Mouse (Mus musculus) kidney, postnatal 36 days (tissue): ENCODE measurements at regions not wholly inside any gene's neighbourhood (a gene's known extent, or its start where the extent isn't known, plus 50 kb on each side); places are given as distances from the start of the nearest gene placed in this dataset.
A peak's percentile ranks its signal among the peaks of the same experiment; 100 is the strongest.

ENCODE experiments used
- DNase-seq, 2 experiments: peaks; one replicate each; pipeline ENCODE4 v3.0.0; 2021 to 2022; ENCODE audit warnings: mixed read lengths in 2 of 2

DNA sequence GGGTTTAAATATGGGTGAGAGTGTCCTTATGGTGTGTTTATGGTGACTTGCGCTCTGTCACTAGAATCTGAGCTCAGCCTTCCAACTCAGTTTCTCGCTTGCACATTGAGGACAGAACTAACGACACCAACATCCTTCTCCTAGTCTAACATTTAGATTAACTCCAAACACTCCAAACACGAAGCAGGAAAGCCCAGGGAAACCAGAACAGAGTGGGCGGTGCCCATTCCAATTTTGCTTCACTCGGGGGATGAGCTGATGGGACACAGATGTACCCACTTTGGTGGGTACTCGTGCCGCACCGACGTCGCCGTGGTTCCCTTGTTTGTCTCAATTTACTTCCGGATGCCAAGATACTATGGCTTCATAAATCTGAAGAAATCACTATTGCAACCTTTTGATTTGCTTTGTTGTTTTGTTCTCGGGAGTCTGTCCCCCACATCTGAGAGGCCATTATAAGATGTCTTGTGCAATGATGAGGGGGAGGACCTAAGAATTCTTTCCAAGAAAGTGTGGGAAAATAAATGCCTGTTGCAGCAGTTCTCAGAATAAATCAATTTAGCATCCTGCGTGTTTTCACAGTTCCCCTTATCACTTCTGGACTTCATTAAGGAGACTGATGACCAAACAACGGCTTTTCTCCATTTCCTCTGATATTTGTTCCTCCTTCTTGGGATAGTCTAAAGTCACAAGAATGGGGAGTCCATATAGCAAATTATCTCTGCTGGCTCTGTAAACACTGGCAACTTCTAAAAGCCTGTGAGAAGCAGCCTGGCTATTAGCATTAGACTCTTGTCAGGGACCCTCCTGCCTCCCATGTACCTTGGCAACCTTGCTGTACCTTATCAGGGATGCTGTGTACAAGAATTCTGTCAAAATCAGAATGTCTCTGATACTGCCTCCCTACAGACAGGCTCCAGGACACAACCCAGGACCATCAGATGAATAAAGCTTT is 96.2 kb upstream of the Klf9 start:
- DNase-seq: no peak

DNA sequence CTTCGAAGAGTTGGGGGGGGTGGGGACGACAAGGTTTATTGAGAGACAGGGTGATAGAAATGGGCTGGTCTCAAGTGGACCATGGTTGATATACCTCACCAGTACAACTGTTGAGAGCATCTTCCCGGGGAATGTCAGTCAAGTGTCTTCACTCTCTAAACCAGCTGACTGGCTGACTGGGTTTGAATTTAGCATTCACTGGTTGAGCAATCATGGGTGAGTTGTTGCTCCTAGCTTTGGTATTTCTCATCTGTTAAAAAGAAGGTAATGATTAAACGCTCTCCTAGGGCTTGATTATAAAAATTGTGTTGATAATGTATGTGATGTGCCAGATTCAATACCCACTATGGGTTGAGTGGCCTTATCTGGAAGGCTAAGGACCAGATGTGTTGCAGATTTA is 89.6 kb upstream of the Klf9 start:
- DNase-seq: peak in 1 of 2 experiments; percentile 66

DNA sequence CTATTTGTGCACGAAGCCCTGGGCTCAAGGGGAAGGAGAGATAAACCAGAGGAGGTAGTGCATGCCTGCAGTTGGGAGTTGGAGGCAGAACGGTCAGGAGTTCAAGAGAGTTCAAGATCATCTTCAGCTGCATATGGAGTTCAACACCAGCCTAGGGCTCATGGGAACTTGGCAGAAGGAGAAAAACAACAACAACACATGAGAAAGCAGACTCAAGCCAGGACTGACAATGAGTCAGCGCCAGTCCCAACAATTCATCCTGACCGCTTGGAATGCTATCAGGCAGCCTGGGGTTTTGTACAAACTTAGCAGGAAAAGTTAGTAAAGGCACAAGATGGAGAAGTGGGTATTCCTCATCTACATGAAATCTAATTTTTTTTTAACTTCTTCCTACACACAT is 86.6 kb upstream of the Klf9 start:
- no peak for DNase-seq

DNA sequence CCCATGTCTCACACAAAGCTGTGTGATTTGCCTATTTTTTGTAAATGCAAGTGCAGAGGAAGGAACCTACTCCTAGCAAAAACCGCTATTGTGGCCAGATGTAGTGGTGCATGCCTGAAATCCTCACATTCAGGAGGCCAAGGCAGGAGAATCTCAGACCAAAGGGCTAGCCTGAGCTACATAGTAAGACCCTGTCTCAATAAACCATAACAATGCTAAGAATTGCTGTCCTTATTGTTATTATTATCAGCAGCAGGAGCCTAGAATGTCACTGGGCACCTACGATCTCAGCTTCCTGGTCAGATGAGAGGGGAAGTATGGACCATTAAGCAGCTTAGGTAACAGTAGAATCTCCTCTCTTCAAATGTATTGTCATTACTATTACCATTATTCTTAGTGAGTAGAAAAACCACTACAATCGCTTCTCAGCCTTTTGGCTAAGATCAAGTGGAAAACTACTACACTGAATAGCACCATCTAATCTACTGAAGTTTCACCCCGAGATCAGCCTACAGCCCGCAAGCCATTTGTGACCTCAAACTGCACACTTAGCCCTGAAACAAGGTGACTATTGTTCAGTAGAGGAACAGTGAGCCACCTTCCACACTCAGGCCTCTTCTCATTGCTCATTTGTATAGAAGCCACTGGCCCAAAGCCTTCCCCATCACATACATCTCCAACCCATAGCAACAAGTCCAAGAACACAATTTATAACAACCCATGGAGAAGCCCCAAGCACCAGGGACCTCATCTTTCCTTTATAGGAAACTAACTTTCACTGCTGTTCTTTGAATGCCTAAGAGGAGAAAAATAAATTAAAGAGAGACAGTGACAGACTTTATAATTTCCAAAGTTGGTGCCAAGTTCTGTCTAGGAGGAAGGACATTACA is 84.9 kb upstream of the Klf9 start:
- no peak for DNase-seq

DNA sequence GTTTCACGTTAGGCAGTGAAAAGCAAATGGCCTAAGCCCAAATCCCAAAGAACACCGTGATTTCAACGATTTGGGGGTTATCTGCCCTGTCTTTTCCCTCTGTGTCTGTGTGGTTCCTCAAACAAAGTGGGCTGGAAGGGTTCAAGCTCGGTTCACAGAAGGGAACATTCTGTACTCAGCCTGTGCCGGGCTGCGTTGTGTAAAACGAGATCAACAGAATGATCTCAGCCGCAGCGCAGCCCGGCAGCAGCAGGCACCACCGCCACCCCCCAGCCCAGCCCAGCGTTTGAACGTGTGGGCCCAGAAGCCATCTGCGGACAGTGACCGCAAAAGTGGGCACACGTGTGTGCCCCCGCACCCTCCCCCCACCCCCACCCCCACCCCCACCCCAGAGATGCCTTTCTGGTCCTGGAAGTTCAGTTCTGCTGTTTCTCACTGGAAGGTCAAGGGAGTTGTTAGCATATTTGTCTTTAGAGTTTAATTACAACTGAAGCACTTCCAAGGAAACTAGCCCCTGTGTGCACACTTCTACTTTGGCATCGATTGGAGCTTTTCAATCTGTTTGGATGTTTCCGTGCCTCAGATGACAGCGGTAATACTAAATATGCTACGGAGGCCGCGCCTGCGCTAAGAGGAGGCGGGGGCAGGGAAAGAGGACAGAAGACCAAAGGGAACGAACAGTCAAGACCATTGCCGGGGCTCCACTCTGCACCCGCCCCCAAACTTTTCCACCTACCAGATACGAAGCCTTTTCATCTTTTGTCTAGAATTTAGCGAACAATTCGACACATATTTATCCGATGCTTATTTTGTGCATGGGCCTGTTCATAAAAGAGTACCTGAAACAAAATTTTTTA is 83.9 kb upstream of the Klf9 start:
- peak; percentile 87 to 96 for DNase-seq

DNA sequence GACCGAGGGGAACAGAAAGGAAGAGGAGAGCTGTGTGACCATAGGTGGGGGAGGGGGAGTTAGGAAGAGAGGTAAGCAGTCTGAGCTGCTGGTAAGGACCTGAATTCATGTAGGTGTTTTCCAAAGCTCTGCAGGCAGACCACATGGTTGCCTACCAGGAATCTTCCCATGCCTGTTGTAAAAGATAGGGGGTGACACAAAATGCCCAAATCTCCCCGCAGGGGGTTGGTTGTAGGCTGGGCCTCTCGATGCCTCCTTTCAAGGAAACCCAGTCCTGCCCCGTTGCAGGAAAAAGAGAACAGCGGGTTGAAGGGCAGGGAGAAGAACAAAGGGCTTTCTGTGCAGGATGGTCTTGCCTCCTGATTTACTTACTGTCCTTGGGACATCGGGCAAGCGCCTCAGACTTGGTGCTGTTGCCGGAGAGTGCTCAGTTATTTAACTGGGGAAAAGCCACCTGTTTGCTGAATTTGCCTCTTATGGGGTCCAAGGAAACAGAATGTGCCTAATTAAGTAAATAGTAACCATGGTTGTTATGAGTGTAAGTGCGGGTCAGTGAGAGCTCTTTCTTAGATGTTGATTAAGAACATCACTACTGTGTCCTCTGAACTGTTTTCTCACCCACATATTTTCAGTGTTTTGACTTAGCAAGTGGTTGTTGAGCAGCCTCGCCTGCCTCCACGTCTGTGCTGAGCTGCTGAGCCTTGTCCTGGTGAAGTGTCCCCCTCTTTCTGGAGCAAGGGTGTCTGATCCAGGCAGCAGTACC is 83.1 kb upstream of the Klf9 start:
- peak; percentile 57 to 61 for DNase-seq

DNA sequence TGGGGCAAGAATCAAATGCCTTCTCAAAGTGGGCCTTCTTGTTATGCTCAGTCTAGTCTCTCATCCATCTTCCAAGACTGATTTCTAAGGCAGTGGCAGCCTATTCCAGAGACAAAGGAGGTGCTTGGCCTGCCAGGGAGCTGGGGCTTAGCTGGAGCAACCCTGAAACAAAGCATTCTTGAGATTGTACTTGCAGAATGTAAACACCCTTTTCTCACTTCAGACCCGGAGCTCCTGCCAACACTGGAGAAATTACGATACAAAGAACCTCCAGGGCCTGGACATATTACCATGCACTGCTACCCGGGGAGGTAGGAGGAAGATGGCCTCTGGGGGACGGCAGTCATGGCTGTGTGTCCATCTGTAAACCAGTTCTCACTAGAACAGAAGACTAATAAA is 82.5 kb upstream of the Klf9 start:
- no peak for DNase-seq

DNA sequence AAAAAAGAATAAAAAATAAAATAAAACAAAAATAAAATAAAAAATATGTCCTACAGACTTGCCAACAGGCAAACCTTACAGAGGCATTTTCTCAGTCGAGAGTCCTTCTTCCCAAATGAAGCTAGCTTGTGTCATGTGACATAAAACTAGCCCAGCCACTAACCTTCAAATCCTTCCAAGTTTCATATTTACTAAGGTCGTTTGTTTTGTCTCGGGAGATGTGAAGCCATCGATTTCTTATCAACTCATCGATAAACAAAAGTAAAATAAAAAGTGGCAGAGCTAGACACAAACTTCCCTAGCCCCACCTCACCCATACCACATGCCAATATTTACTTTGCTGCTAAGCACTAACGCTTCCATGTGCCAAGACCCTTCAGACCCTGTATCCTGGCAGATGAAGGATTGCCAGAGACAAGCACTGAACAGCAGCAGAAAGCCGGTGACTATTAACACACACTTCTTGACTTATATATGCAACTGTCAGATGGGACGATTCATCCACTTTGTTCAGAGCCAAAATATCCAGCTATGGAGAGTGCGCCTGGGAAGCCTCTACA is 79.9 kb upstream of the Klf9 start:
- DNase-seq: no peak

DNA sequence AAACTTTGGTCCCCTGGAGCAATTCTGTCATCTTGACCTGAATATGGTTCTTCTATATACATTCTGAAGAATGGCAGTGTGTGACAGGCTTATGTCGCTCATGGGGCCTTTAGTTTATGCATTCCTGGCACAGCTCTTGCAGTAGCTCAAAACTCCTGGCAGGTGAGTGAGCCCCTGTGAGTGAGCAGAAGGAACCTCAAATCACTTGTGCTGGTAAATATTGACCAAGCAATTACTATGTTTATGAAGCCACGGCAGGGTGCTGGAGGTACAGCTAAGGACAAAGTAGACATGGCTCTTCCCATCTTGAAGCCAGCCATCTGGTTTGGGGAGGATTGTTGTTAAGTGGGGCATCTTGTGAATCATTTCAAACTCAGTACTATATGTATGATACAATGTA is 79.1 kb upstream of the Klf9 start:
- no peak for DNase-seq

DNA sequence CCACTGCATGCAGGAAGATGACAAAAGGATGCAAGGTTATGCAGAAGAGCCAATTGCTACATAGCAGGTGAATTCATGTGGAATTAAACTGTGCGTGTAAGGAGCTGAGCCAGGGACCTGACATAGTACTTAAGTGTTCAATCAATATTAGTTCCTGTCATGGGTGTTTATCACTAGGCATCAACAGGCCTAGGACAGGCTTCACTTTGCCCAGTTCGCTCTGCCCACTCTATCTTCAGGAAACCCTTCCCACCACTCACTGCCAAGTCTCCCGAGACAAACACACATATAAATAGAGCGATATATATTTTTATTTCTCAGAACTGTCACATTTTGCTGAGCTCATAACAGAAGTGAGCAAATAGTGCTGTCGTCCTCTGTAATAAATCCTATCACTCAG is 78.2 kb upstream of the Klf9 start:
- no peak for DNase-seq

DNA sequence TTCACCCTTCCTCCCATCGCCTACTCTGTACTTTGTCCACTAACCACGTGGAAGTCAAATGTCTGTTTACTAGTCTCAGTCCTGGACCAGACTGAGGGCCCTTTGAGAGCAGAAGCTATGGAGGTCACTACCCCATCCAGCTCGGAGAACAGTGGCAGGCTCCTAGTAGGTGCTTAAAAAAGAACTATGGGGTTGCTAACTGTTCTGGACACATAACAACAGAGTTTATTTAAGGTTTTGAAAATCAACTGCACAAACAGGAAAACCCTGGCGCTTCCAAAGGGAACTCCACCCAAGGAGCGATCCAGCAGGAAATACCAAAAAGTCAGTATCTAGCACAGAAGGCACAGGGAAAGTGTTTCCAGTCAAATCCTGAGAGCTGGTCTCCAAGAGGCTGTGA is 75.5 kb upstream of the Klf9 start:
- peak; percentile 72 to 90 for DNase-seq

DNA sequence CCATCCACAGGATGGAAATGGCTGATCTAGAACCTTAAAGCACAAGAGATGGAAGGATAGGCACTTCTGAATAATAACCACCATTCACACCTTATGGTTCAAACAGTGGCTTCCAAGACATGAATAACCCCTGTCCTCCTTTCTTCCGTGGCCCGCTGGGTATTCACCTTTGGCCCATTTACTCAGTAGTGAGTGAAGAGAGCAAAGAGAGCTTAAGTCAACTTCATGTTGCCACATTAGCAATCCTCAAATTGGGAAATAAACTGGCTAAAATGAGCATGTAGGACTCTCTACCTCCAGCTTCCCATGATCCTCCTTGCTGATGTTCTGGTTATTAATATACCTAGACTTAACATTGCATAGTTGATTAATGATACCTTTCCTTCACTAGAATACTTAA is 74.3 kb upstream of the Klf9 start:
- DNase-seq: peak; percentile 76 to 80

DNA sequence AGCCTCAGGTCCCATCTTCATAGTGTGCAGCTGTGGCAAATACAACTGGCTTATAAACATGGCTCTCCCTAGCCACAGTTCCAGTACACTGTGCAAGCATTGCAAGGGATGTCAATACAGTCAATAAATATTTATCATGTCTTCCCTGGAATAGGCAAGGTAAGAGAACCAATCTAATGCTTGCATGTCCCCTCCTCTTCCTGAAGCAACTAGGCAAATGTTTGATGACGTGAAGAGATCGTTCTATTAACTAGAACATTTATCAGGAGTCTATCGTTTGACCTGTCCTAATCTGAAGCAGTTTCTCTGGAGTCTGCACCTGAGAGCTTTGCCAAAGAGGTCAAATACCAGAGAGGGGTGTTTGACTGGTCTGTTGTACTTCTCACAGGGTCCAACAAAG is 72.4 kb upstream of the Klf9 start:
- peak in 1 of 2 experiments; percentile 58 for DNase-seq

DNA sequence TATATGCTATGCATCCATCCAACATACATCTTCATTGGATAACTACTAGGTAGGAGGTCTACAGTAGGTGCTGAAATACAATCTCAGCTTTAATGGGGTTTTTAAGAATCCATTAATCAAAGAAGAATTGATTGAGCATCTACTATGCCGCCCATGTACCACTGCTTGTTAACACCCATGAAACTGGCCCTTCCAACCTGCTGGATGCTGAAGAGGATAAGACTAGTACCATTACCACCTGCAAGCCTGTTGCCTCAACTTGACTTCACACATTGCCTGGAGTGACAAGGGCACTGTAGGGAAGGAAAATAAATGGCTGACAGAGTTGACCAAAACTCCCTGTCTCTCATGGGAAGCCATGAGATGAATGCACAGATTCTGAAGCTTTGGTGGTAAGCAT is 71.4 kb upstream of the Klf9 start:
- DNase-seq: no peak

DNA sequence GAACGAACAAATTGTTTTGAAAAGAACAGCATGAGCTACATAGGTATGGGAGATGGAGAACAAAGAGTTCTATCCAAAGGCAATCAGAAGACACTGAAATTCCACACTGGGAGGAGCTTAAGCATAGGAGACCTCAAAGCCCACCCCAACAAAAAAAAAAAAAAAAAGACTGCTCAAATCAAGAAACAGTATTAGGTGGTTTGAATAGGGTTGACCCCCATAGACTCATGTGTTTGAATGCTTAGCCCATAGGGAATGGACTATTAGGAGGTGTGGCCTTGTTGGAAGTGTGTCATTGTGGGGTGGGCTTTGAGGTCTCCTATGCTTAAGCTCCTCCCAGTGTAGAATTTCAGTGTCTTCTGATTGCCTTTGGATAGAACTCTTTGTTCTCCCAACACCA is 70.0 kb upstream of the Klf9 start:
- no peak for DNase-seq

DNA sequence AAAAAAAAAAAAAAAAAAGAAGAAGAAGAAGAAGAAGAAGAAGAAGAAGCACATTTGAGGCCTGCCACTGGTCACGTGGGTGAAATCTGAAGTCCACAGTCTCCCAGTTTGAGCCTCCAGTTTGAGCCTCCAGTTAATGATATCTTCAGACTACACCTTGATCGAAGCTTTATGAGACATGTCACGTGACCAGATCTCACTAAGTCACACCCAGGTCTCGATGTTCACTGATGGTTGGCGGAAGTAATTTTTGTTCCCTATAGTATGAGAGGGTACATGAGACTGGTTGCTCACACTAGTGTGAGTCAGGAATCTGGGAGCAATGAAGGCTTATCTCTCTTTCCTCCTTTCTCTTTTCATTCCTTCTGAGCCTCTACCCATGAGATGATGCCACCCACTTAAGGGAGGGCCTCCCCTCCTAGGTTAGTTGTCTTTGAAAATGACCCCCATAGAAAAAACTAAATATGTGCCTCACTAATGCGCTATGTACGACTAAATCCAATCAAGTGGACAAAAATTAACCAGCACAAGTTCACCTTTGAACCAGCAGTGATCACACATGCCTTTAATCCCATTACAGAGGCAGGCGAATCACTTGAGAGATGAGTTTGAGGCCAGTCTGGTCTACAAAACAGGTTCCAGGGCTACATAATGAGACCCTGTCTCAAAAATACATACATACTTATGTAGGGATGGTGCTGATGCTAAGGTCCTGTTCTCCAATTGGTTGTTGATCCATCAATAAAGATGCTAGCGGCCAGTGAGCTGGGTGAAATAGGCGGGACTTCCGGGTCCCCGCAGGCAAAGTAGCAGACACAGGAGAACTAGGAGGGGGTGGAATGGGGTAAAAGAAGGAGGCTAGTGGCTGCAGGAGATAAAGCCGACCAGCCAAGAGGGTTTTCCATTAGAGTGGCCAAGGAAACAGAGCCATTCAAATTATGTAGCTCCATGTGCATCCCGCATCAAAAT is 66.1 kb upstream of the Klf9 start:
- peak; percentile 57 to 69 for DNase-seq

DNA sequence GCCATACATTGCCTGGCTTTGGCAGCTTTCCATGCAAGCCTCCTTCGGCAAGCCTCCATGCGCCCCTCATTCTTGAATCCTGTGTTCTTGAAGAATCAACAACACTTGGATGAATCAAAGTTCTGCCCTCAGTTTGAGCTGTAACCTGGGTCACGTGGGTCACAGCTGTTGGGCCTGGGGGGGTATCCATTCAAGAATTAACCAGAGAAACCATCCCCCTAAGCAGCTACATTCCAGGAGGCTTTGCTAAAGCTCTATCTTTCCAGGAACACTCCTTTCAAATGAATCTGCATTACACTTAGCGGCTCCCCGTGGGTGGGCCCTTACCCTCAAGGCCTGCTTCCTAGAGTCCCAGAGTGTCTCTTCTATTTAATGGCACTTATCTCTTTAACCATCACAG is 65.2 kb upstream of the Klf9 start:
- peak; percentile 75 to 81 for DNase-seq

DNA sequence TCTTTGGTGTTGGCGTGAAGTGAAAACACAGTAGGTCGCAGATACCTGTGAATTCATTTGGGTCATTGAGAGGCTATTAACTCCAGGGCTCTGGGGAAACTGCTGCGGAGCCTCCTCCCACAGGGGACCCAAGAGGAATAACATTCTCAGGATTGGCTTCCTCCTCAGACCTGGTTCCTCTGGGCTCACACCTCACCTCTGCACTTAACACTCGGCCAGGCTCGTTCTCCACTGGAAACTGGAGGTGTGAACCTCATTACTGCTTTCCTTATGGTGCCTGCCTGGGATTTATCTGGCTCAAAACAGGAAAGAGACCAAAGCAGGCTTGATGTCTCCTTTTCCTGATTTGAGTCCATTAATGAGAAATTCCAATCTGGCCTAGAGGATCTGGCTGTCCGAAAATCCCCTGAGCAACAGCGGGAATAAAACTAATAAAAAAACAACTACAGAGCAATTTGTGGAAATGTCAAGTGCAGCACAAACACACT is 55.8 kb upstream of the Klf9 start:
- DNase-seq: no peak

DNA sequence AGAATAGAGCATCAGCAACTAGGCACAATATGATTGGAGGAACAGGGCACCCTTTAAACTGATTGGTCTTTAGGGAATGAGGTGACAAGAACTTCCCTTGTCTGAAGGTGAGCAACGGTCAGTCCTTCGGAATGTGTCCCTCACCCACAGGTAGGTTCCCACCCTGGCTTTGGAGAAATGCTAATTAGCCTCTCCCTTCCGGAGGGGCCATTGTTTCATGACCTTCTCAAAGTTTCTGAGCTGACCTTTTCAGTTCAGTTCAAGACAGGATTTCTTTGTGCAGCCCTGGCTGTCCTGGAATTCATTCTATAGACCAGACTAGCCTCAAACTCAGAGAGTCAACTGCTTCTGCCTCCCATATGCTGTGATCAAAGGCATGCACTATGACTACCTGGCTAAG is 53.5 kb upstream of the Klf9 start:
- no peak for DNase-seq

DNA sequence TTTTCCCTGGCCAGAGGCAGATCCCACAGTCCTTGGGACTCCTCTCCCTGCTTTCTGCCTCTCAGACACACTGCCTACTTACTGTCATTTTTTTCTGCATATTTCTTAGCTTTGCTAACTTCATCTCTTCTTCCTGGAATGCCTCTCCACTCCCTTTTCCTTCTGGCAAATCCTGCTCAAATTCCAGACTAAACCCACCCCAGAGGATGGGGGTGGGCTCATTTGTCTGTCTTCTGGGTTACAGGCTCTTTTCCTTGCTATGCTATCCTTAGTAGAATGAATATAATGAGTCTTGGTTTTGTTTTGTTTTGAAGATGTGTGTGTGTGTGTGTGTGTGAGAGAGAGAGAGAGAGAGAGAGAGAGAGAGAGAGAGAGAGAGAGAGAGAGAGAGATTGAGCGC is 51.9 kb upstream of the Klf9 start:
- DNase-seq: no peak
